Mouse (Mus musculus): ENCODE measurements around the gene Egln3. TPM values are rescaled to one million over a fixed set of nuclear protein-coding genes. Genes with fewer than 3 reads are reported as not detected.

Gene Egln3
- polyA plus RNA-seq, 1 experiment from 2014 or later, result 7.1 TPM

DNA sequence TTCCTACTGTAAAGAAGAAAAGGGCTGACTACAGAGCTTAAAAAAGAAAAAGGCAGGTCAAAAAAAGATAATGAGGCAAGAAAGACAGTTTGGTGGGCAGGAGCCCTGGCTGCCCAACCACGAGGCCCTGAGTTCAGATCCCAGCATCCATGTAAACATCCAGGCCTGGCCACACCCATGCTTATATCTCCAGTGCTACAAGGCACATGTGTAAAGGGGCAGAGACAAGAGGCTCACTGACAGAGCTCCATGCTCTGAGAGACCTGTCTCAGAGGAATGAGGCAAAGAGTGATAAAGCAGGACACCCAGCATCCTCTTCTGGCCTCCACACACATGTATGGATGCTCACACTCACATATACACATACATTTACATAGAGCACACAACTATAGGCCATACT lies 48.9 kb downstream of the Egln3 start:
- H3K9ac ChIP-seq (replicated peaks; ENCODE audit: low read depth, low read length), result no peak overlapping the region
- H3K36me3 ChIP-seq (ENCODE audit: control insufficient read depth, insufficient read depth), result no peaks in the 10 kb centered on the region
- no peaks in the 10 kb centered on the region for H3K27me3 ChIP-seq (replicated peaks; ENCODE audit: control insufficient read depth, insufficient read depth, low read length)
- no peak for ATAC-seq
- H3K27ac ChIP-seq (ENCODE audit: low read length), result no peak overlapping the region
- H3K9me3 ChIP-seq (ENCODE audit: control insufficient read depth, low read length), result peaks cover 4% of the 10 kb centered on the region
- no peak overlapping the region for H3K4me2 ChIP-seq (ENCODE audit: low read length)
- no peak overlapping the region for H3K4me3 ChIP-seq (replicated peaks; ENCODE audit: low read length)
- 85% methylated on average over 1 of the region's 1 CpGs for WGBS
- H3K4me1 ChIP-seq (replicated peaks; ENCODE audit: control insufficient read depth, insufficient read depth, low read length), result no peaks in the 10 kb centered on the region

DNA sequence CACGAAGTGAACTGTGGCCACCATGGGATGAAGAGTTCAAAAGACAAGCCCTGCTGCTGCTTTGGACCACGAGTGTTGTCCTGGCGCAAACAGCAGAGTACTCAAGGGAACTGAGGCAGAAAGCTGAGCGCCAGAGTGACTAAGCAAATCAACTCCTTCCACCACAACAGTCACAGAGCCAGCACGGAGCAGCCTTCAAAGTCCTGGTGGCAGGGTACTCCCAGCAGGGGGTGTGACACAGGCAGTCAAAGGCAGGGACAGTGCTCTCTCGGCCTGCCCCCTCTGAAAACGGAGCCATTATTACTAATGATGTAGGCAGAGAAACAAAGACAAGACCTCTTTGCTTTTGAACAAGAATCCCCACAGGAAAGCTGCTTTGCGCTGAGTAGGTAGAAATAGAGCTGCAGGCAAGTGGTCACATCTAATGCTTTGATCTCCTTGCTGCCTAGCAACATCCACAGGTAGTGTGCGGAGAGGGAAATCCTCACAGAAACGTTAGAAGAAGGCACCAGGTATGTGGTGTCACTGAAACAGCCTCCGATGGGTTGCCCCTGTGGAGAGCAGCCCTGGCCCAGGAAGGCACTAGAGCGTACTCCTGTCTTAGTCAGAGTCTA lies 56.6 kb downstream of the Egln3 start:
- Histone ChIP-seq H3K36me3 (ENCODE audit: control insufficient read depth, insufficient read depth) (no peaks in the 10 kb centered on the region), H3K4me3 (replicated peaks; ENCODE audit: low read length) (no peak overlapping the region), H3K27me3 (replicated peaks; ENCODE audit: control insufficient read depth, insufficient read depth, low read length) (no peaks in the 10 kb centered on the region), H3K27ac (ENCODE audit: low read length) (no peak overlapping the region), H3K9ac (replicated peaks; ENCODE audit: low read depth, low read length) (no peak overlapping the region), H3K4me2 (ENCODE audit: low read length) (no peak overlapping the region; the same call in 1 of the 2 replicates), H3K4me1 (replicated peaks; ENCODE audit: control insufficient read depth, insufficient read depth, low read length) (peaks cover 2% of the 10 kb centered on the region; the same call in 1 of the 2 replicates), H3K9me3 (ENCODE audit: control insufficient read depth, low read length) (no peaks in the 10 kb centered on the region)
- 20% methylated on average over 12 of the region's 12 CpGs for WGBS
- no peak for ATAC-seq
